Mouse (Mus musculus) c-Kit-positive CD71-positive TER-119-negative erythroid progenitor cells, embryonic 14.5 days (primary cell): ENCODE results near the gene Hs3st6.
"Not testable (repeated sequence)": the region's sequence is repeated elsewhere in the genome, so short reads cannot be mapped to it uniquely, and the experiment has no call there.

Source experiments
- DNase-seq: peaks from one replicate; pipeline ENCODE4 v3.0.0-alpha.2; 2013; ENCODE audit warnings: low read depth

Hs3st6 gene

GRCm38 (mm10) chr17:24752415-24753394 is at the start of gene Hs3st6:
Hs3st6 (plus strand) TSS chr17:24752988.
- no peak for DNase-seq

- DNase-seq, result no peak
Observed at GRCm38 (mm10) chr17:24705821-24706220, 47.0 kb upstream of the Hs3st6 start.

GRCm38 (mm10) chr17:24706982-24707800 is 45.6 kb upstream of the Hs3st6 start, which contains the start of gene Tbl3:
Tbl3 (minus strand) TSS chr17:24707660.
- DNase-seq, result peak; percentile 92

GRCm38 (mm10) chr17:24707801-24708425 is 44.9 kb upstream of the Hs3st6 start:
- DNase-seq, result no peak

- DNase-seq, result no peak
Observed at GRCm38 (mm10) chr17:24708646-24709045, 44.1 kb upstream of the Hs3st6 start.

GRCm38 (mm10) chr17:24715556-24715955 is 37.2 kb upstream of the Hs3st6 start:
- DNase-seq, result no peak

GRCm38 (mm10) chr17:24716166-24716682 is 36.6 kb upstream of the Hs3st6 start:
- DNase-seq, result no peak

- no peak for DNase-seq
Observed at GRCm38 (mm10) chr17:24717943-24718342, 34.8 kb upstream of the Hs3st6 start, which contains the start of the genes Rnf151 and Rps2. Rnf151 (minus strand) TSS chr17:24718063. Rps2 (plus strand) TSS chr17:24718116.

- not testable (repeated sequence) for DNase-seq
Observed at GRCm38 (mm10) chr17:24718938-24719337, 33.9 kb upstream of the Hs3st6 start.

GRCm38 (mm10) chr17:24719494-24720222 is 33.1 kb upstream of the Hs3st6 start:
- peak; percentile 95 for DNase-seq

- not testable (repeated sequence) for DNase-seq
Observed at GRCm38 (mm10) chr17:24720616-24721015, 32.2 kb upstream of the Hs3st6 start.

GRCm38 (mm10) chr17:24721383-24721955 is 31.3 kb upstream of the Hs3st6 start:
- not testable (repeated sequence) for DNase-seq

GRCm38 (mm10) chr17:24722220-24722924 is 30.4 kb upstream of the Hs3st6 start:
- DNase-seq, result no peak

GRCm38 (mm10) chr17:24723122-24723880 is 29.5 kb upstream of the Hs3st6 start:
- no peak for DNase-seq

- peak; percentile 54 for DNase-seq
Observed at GRCm38 (mm10) chr17:24723881-24724180, 29.0 kb upstream of the Hs3st6 start.

GRCm38 (mm10) chr17:24724184-24724583 is 28.6 kb upstream of the Hs3st6 start, which contains the start of gene Ndufb10:
Ndufb10 (minus strand) TSS chr17:24724478.
- peak; percentile 94 for DNase-seq

GRCm38 (mm10) chr17:24725637-24726390 is 27.0 kb upstream of the Hs3st6 start:
- DNase-seq, result no peak

- DNase-seq, result no peak
Observed at GRCm38 (mm10) chr17:24727618-24728017, 25.2 kb upstream of the Hs3st6 start, which contains the start of gene Rpl3l. Rpl3l (plus strand) TSS chr17:24727820.
